Mouse (Mus musculus) adipocyte (in vitro differentiated cells): Measurements from ENCODE around the gene Fam216a.

ENCODE experiments used
- DNase-seq: peaks from one replicate; pipeline ENCODE4 v3.0.0-alpha.2; 2016; ENCODE audit warnings: low spot score

The Fam216a gene

GRCm38 (mm10) chr5:122391178-122391785, 19.1 kb upstream of the Fam216a start:
- DNase-seq = no peak

- DNase-seq = no peak
These were observed 18.5 kb upstream of the Fam216a start for GRCm38 (mm10) chr5:122390671-122391070.

GRCm38 (mm10) chr5:122390006-122390405, 17.8 kb upstream of the Fam216a start:
- no peak for DNase-seq

GRCm38 (mm10) chr5:122379374-122380155, 7.4 kb upstream of the Fam216a start:
- DNase-seq = peak; percentile 67

- DNase-seq = no peak
These were observed 6.0 kb upstream of the Fam216a start for GRCm38 (mm10) chr5:122378171-122378570.

- DNase-seq = no peak
These were observed 5.1 kb upstream of the Fam216a start for GRCm38 (mm10) chr5:122377101-122377833.

GRCm38 (mm10) chr5:122372878-122373277, 714 bp upstream of the Fam216a start:
- no peak for DNase-seq

- peak; percentile 69 for DNase-seq
These were observed 473 bp downstream of the Fam216a start, which contains the start of gene Gpn3 for GRCm38 (mm10) chr5:122371591-122372191. TSS of gene Gpn3 (plus strand) at chr5:122371876.

GRCm38 (mm10) chr5:122354492-122355067, 17.6 kb downstream of the Fam216a start:
- no peak for DNase-seq

GRCm38 (mm10) chr5:122353807-122354491, 18.2 kb downstream of the Fam216a start, which contains the start of the genes Rad9b and Vps29:
TSS of gene Rad9b (minus strand) at chr5:122354233.
TSS of gene Vps29 (plus strand) at chr5:122354369.
- DNase-seq = peak; percentile 99

GRCm38 (mm10) chr5:122345777-122346176, 26.4 kb downstream of the Fam216a start:
- DNase-seq = no peak

- peak; percentile 82 for DNase-seq
These were observed 27.9 kb downstream of the Fam216a start for GRCm38 (mm10) chr5:122344260-122344659.

- no peak for DNase-seq
These were observed 28.4 kb downstream of the Fam216a start for GRCm38 (mm10) chr5:122343768-122344167.

- no peak for DNase-seq
These were observed 29.3 kb downstream of the Fam216a start for GRCm38 (mm10) chr5:122342874-122343273.

GRCm38 (mm10) chr5:122336554-122337294, 35.4 kb downstream of the Fam216a start:
- no peak for DNase-seq

GRCm38 (mm10) chr5:122334682-122335081, 37.5 kb downstream of the Fam216a start:
- DNase-seq = no peak

GRCm38 (mm10) chr5:122330269-122330668, 41.9 kb downstream of the Fam216a start:
- no peak for DNase-seq

- no peak for DNase-seq
These were observed 44.9 kb downstream of the Fam216a start for GRCm38 (mm10) chr5:122327283-122327682.

GRCm38 (mm10) chr5:122325477-122325876, 46.7 kb downstream of the Fam216a start:
- DNase-seq = no peak

- DNase-seq = no peak
These were observed 47.3 kb downstream of the Fam216a start for GRCm38 (mm10) chr5:122324608-122325431.
